Mouse (Mus musculus) urinary bladder, postnatal 36 days (tissue): ENCODE measurements around the gene Rcan2.

ENCODE experiments used
- DNase-seq, 2 experiments: peaks; one replicate each; pipeline ENCODE4 v3.0.0; 2022; ENCODE audit warnings: low spot score in 2 of 2, mixed read lengths in 1 of 2

The Rcan2 gene

GRCm38 (mm10) chr17:43801077-43801476, at the start of gene Rcan2:
TSS of gene Rcan2 (plus strand) at chr17:43801351.
- peak in 1 of 2 experiments; percentile 56 for DNase-seq

- no peak for DNase-seq
Measured at GRCm38 (mm10) chr17:43752811-43753210, 48.3 kb upstream of the Rcan2 start.

- no peak for DNase-seq
Measured at GRCm38 (mm10) chr17:43754687-43755086, 46.5 kb upstream of the Rcan2 start.

- peak; percentile 6 to 23 for DNase-seq
Measured at GRCm38 (mm10) chr17:43758607-43759259, 42.4 kb upstream of the Rcan2 start.

GRCm38 (mm10) chr17:43784531-43784930, 16.6 kb upstream of the Rcan2 start:
- DNase-seq = peak in 1 of 2 experiments; percentile 32

GRCm38 (mm10) chr17:43788222-43788621, 12.9 kb upstream of the Rcan2 start:
- no peak for DNase-seq

GRCm38 (mm10) chr17:43789376-43789775, 11.8 kb upstream of the Rcan2 start:
- DNase-seq = no peak

GRCm38 (mm10) chr17:43791751-43792150, 9.4 kb upstream of the Rcan2 start:
- no peak for DNase-seq

GRCm38 (mm10) chr17:43794731-43795280, 6.3 kb upstream of the Rcan2 start:
- no peak for DNase-seq

GRCm38 (mm10) chr17:43801595-43802373, 633 bp downstream of the Rcan2 start:
- DNase-seq = peak; percentile 31 to 53

GRCm38 (mm10) chr17:43802414-43802813, 1.3 kb downstream of the Rcan2 start:
- no peak for DNase-seq

- no peak for DNase-seq
Measured at GRCm38 (mm10) chr17:43803111-43803510, 2.0 kb downstream of the Rcan2 start.

- DNase-seq = no peak
Measured at GRCm38 (mm10) chr17:43803764-43804163, 2.6 kb downstream of the Rcan2 start.

GRCm38 (mm10) chr17:43806841-43807240, 5.7 kb downstream of the Rcan2 start:
- no peak for DNase-seq

- DNase-seq = no peak
Measured at GRCm38 (mm10) chr17:43811453-43811852, 10.3 kb downstream of the Rcan2 start.

GRCm38 (mm10) chr17:43815376-43815775, 14.2 kb downstream of the Rcan2 start:
- DNase-seq = no peak

GRCm38 (mm10) chr17:43816480-43816879, 15.3 kb downstream of the Rcan2 start:
- DNase-seq = no peak

- DNase-seq = no peak
Measured at GRCm38 (mm10) chr17:43817171-43817570, 16.0 kb downstream of the Rcan2 start.

GRCm38 (mm10) chr17:43818390-43818789, 17.2 kb downstream of the Rcan2 start:
- DNase-seq = no peak

GRCm38 (mm10) chr17:43820904-43821303, 19.8 kb downstream of the Rcan2 start:
- DNase-seq = no peak

- no peak for DNase-seq
Measured at GRCm38 (mm10) chr17:43822207-43822606, 21.1 kb downstream of the Rcan2 start.

- no peak for DNase-seq
Measured at GRCm38 (mm10) chr17:43822630-43823029, 21.5 kb downstream of the Rcan2 start.
